Mouse (Mus musculus): Measurements from ENCODE around the gene Fam129a.
A peak's percentile ranks its signal among the peaks of the same experiment; 100 is the strongest.

Gene Fam129a

GRCm38 (mm10) chr1:151625260-151625659 lies 54.3 kb downstream of the Fam129a start:
- peak in 1 of 2 experiments; percentile 23 for DNase-seq (ENCODE audit: low spot score in 2 of 2)

GRCm38 (mm10) chr1:151625690-151626089 lies 54.7 kb downstream of the Fam129a start:
- no peak for DNase-seq (ENCODE audit: low spot score in 2 of 2)

- DNase-seq (ENCODE audit: low spot score in 2 of 2): no peak
These were observed 55.6 kb downstream of the Fam129a start for GRCm38 (mm10) chr1:151626631-151627030.

DNA sequence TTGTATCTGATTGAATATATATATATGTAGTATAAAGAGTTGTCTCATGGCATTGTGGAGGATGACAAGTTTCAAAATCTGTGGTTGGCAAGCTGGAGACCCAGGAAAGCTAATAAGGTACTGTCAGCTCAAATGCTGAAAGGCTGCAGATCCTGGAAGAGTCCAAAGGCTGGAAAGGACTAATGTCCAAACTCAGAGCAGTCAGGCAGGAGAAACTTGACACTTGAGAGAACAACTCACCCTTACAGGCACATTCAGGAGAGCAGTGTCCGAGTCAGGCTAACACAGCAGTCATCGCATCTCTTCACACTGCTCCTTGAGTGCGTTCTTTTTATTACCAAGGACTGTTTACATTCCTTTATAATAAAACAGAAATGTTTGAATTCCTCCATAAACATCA lies 56.2 kb downstream of the Fam129a start:
- DNase-seq (ENCODE audit: low spot score in 2 of 2): no peak

- DNase-seq (ENCODE audit: low spot score in 2 of 2): no peak
These were observed 58.7 kb downstream of the Fam129a start for GRCm38 (mm10) chr1:151629591-151630250.

- no peak for DNase-seq (ENCODE audit: low spot score in 2 of 2)
These were observed 59.3 kb downstream of the Fam129a start for GRCm38 (mm10) chr1:151630251-151630628.

DNA sequence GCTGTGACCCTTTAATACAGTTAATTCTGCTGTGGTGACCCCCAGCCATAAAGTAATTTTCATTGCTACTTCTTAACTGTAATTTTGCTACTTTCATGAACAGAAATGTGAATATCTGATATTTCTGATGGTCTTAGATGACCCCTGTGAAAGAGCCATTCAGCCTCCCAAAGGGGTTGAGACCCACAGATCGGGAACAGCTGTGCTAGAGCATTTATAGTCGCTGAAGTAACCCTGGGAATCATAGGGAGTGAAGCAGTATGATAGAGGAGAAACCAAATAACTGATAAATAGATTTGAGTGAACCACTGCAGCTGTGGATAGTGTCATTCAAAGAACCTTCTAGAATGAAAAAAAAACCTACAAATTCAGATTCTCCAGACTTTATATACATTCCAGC lies 60.1 kb downstream of the Fam129a start:
- DNase-seq (ENCODE audit: low spot score in 2 of 2): no peak

DNA sequence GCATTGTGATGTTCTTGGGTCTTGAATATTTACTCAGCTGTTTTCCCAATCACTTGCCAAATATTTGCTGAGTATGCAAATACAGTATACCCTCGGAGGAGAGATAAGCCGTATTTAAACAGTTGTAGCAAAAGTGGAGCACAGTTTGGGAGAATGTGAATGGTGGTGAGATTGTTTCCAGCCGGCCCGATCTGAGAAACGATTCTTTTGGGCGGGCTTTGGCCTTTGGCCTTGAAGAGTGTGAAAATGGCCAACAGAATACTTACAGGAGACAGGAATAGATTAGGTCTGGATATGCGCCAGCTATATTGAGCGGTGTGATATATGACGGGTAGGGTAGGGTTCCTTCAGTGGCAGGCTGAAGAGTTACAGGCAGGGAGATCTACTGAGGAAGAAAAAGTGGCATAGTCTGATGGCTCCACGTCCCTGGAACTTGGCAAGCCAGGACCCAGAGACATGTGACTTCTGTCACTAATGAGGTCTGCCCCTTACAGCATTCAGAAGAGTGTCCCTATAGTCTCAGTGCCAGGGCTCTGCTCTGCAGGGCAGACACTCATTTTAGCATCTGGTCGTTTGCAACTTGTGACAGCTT lies 60.8 kb downstream of the Fam129a start:
- no peak for DNase-seq (ENCODE audit: low spot score in 2 of 2)

DNA sequence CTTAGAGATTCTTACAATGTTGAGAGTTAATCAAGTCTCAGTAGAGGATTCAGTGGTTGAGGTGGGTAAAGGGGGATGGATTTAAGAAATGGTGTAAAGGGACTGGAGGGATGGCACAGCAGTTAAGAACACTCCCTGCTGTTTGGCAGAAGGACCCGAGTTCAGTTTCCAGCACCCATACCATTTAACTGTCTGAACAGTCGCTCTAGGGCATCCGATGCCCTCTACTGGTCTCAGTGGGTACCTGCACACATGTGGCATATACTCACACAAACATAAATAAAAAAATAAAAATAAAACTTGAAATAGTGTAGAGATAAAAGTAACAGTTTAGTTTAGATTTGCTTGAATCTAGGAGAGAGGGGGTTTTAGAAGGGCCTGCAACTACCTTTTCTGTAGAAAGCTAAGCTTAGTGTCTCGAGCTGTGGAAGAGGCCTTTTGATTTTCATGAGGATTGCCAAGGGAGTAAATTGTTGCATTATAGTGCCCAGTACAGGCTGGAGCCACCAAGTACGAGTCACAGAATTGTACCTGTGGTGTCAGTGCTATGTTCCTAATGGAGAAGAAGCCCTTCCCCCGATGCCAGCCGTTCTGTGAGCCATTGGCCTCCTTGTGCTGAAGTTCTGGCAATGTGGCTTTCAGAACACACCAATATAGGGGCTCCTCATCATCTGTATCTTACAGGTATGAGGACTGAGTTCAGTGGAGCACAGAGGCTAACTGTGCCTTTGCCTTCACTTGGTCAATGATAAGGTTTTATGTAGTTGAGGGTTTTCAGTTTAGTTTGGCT lies 61.8 kb downstream of the Fam129a start:
- DNase-seq (ENCODE audit: low spot score in 2 of 2): no peak

GRCm38 (mm10) chr1:151636637-151637036 lies 65.7 kb downstream of the Fam129a start:
- DNase-seq (ENCODE audit: low spot score in 2 of 2): no peak

- DNase-seq (ENCODE audit: low spot score in 2 of 2): no peak
These were observed 66.5 kb downstream of the Fam129a start for GRCm38 (mm10) chr1:151637351-151637922.

- no peak for DNase-seq (ENCODE audit: low spot score in 2 of 2)
These were observed 67.4 kb downstream of the Fam129a start for GRCm38 (mm10) chr1:151638357-151638756.

GRCm38 (mm10) chr1:151638770-151639169 lies 67.8 kb downstream of the Fam129a start:
- DNase-seq (ENCODE audit: low spot score in 2 of 2): no peak

- DNase-seq (ENCODE audit: low spot score in 2 of 2): no peak
These were observed 75.4 kb downstream of the Fam129a start for GRCm38 (mm10) chr1:151646380-151646779.

DNA sequence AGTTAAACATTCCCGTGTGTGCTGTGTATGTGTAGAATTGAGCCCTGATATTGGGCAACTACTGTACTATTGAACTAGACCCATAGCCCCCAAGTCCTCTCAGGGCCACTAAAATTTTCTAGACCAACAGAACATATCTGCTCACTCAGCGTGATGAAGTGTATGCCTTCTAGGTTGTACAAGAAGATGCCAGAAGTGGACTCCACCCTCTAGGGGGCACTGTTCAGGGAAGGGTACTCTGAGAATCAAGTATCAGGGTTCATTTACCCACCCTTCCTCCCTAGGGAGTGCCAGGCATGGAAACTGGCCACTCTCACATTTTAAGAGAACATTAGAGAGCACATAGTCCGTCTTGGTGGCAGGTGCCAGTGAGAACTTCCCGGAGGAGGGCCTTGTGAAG lies 77.1 kb downstream of the Fam129a start:
- DNase-seq (ENCODE audit: low spot score in 2 of 2): no peak

DNA sequence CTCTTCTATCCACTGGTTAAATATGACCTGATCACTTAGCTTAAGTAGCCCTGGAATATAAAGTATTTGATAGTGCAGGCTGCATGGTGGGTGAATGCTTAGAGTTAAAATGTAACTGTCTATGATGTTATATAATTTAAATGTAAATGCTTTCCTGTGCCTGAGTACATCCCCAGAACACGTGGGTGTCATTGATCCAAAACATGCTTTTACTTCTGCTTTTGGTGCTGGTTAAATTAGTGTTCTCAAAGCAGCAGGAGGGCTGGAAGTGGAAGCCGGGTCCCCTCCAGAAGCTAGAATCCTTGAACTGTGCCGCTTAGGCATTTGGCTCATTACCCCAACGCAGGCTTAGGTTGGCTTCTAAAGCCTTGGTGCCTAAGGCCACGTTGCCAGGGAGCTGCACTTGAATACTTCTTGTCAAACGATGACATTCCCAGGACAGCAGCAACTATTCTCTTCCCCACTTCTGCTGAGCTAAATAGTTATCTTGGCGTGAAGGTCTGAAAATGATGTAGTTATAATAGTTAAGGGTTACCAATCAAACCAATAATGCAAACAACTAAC lies 86.1 kb downstream of the Fam129a start:
- DNase-seq (ENCODE audit: low spot score in 2 of 2): no peak

- DNase-seq (ENCODE audit: low spot score in 2 of 2): no peak
These were observed 87.4 kb downstream of the Fam129a start for GRCm38 (mm10) chr1:151658291-151658830.

DNA sequence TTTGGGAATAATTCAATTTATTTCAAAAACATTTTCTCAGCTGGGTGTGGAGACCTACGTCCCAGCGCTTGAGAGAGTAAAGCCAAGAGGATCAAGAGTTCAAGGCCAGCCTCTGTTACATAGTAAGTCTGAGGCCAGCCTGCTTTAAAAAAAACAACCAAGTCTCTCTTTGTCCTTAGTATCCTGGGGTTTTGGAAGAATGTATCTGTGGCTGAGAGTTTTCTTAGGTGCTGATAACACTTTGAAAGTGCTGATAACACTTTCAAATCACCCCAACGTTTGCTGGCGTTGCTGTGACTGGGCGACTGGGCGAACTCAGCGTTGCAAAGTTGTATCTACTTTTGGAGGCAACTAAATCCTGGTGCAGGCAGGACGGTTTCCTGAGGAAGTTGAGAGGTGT lies 88.7 kb downstream of the Fam129a start:
- no peak for DNase-seq (ENCODE audit: low spot score in 2 of 2)

GRCm38 (mm10) chr1:151660251-151660650 lies 89.3 kb downstream of the Fam129a start:
- DNase-seq (ENCODE audit: low spot score in 2 of 2): no peak

GRCm38 (mm10) chr1:151660883-151661282 lies 89.9 kb downstream of the Fam129a start:
- DNase-seq (ENCODE audit: low spot score in 2 of 2): no peak

- no peak for DNase-seq (ENCODE audit: low spot score in 2 of 2)
These were observed 90.9 kb downstream of the Fam129a start for GRCm38 (mm10) chr1:151661684-151662439.

Data from spleen, postnatal 36 days (tissue).